Mouse (Mus musculus) thymus, adult 2 months (tissue): ENCODE measurements around the gene Mtfr1l.

Experiments
- CTCF ChIP-seq: fragments of 200-500 bp; IDR thresholded peaks from 2 replicates; pipeline ENCODE4 v1.5.1; 2012; ENCODE audit warnings: mild to moderate bottlenecking, control low read depth, low read length, moderate library complexity, borderline replicate concordance; ENCODE audit not compliant: control insufficient read depth, poor library complexity, insufficient read depth; ENCODE audit errors: extremely low read depth
- POLR2A ChIP-seq: fragments of 200-500 bp; IDR thresholded peaks from 2 replicates; pipeline ENCODE4 v1.6.1; 2012; ENCODE audit warnings: mild to moderate bottlenecking, low read length, control low read depth, moderate library complexity; ENCODE audit not compliant: control insufficient read depth, poor library complexity, insufficient read depth; ENCODE audit errors: extremely low read depth

GRCm38 (mm10) chr4:134533421-134533820 is 1.8 kb downstream of the Mtfr1l start:
- TF ChIP-seq CTCF (no peak), POLR2A (no peak)
